35 mouse cellular contexts compared by ENCODE assay signal in genomic region chr1:186980503-186980902, GRCm38 (mm10). TPM values are rescaled to one million over a fixed set of nuclear protein-coding genes. Genes with fewer than 3 reads are reported as not detected.
DNase-seq lines count a peak whose midpoint lies in the region; ATAC-seq lines count a peak whose summit lies in the region.
"Had no signal": no experiment of that assay in that cellular context is flagged by ENCODE, and none has a peak within 500 bp of the region (broad histone marks: within the 10 kb centered on the region; RNA-seq: fewer than 3 reads in every experiment).

No protein-coding gene starts in this region.

- H3K4me2 ChIP-seq in forebrain, embryonic 14.5 days (ENCODE audit: low read length), result no peak overlapping the region
- no peak overlapping the region for H3K4me2 ChIP-seq in forebrain, embryonic 15.5 days (replicated peaks)
- no peak overlapping the region for H3K4me2 ChIP-seq in forebrain, embryonic 16.5 days (ENCODE audit: low read length)
- H3K4me2 ChIP-seq in hindbrain, embryonic 13.5 days, result no peak overlapping the region
- no peak overlapping the region for H3K4me2 ChIP-seq in hindbrain, embryonic 11.5 days (replicated peaks; ENCODE audit: low read depth, low read length)
- no peak overlapping the region for H3K4me2 ChIP-seq in midbrain, embryonic 11.5 days
- no peak overlapping the region for H3K4me2 ChIP-seq in midbrain, embryonic 14.5 days (ENCODE audit: low read length)
- H3K4me2 ChIP-seq: embryonic facial prominence, embryonic 13.5 days; heart, embryonic 12.5 days; heart, embryonic 15.5 days had no signal

- no peak overlapping the region for H3K4me3 ChIP-seq in forebrain, embryonic 10.5 days
- H3K4me3 ChIP-seq in forebrain, embryonic 14.5 days (ENCODE audit: low read depth, low read length), result no peak overlapping the region
- H3K4me3 ChIP-seq in forebrain, embryonic 15.5 days, result no peak overlapping the region
- H3K4me3 ChIP-seq in forebrain, embryonic 16.5 days (replicated peaks; ENCODE audit: low read length), result no peak overlapping the region
- no peak overlapping the region for H3K4me3 ChIP-seq in hindbrain, embryonic 13.5 days
- no peak overlapping the region for H3K4me3 ChIP-seq in hindbrain, embryonic 11.5 days (ENCODE audit: low read depth, low read length)
- H3K4me3 ChIP-seq in midbrain, embryonic 11.5 days (ENCODE audit: low read depth, low read length), result no peak overlapping the region
- no peak overlapping the region for H3K4me3 ChIP-seq in midbrain, embryonic 14.5 days (replicated peaks; ENCODE audit: low read depth, low read length)
- H3K4me3 ChIP-seq: embryonic facial prominence, embryonic 10.5 days; embryonic facial prominence, embryonic 13.5 days; erythroblast, embryonic 14.5 days; gastrocnemius, adult 2 months; heart, embryonic 12.5 days; heart, embryonic 15.5 days had no signal

- H3K9ac ChIP-seq in forebrain, embryonic 14.5 days (ENCODE audit: low read length), result no peak overlapping the region
- no peak overlapping the region for H3K9ac ChIP-seq in forebrain, embryonic 15.5 days (replicated peaks)
- no peak overlapping the region for H3K9ac ChIP-seq in forebrain, embryonic 16.5 days (replicated peaks; ENCODE audit: low read depth, low read length)
- no peak overlapping the region for H3K9ac ChIP-seq in hindbrain, embryonic 13.5 days
- H3K9ac ChIP-seq in hindbrain, embryonic 11.5 days (ENCODE audit: low read depth, low read length), result no peak overlapping the region
- H3K9ac ChIP-seq in midbrain, embryonic 11.5 days (ENCODE audit: low read length), result no peak overlapping the region
- no peak overlapping the region for H3K9ac ChIP-seq in midbrain, embryonic 14.5 days (replicated peaks; ENCODE audit: low read length)
- H3K9ac ChIP-seq: embryonic facial prominence, embryonic 13.5 days; heart, embryonic 12.5 days; heart, embryonic 15.5 days had no signal

- ATAC-seq in forebrain, embryonic 14.5 days, result no peak
- ATAC-seq in forebrain, embryonic 15.5 days (replicated peaks), result no peak
- no peak for ATAC-seq in forebrain, embryonic 16.5 days
- ATAC-seq in hindbrain, embryonic 13.5 days (ENCODE audit: low FRiP score), result no peak
- no peak for ATAC-seq in hindbrain, embryonic 11.5 days (ENCODE audit: low FRiP score)
- ATAC-seq in midbrain, embryonic 11.5 days (ENCODE audit: low FRiP score), result 0 out of 2 replicates have a peak, but pooled peaks have one; percentile 44
- ATAC-seq in midbrain, embryonic 14.5 days (ENCODE audit: low FRiP score, low TSS enrichment), result no peak
- ATAC-seq: hindbrain, embryonic 16.5 days; inflammation-experienced regulatory T-cells, adult 6 months; intestine, embryonic 16.5 days; Patski had no signal

- H3K27ac ChIP-seq in forebrain, embryonic 10.5 days, result peak overlapping the region; percentile 61; the same call in 1 of the 2 replicates
- H3K27ac ChIP-seq in forebrain, embryonic 14.5 days (ENCODE audit: low read depth, low read length), result no peak overlapping the region
- H3K27ac ChIP-seq in forebrain, embryonic 15.5 days (replicated peaks), result 0 out of 2 replicates have a peak overlapping the region, but pooled peaks have one; percentile 51
- no peak overlapping the region for H3K27ac ChIP-seq in forebrain, embryonic 16.5 days (ENCODE audit: low read length)
- H3K27ac ChIP-seq in hindbrain, embryonic 13.5 days, result 0 out of 2 replicates have a peak overlapping the region, but pooled peaks have one; percentile 9
- H3K27ac ChIP-seq in hindbrain, embryonic 11.5 days (ENCODE audit: low read depth, low read length), result no peak overlapping the region
- no peak overlapping the region for H3K27ac ChIP-seq in midbrain, embryonic 11.5 days (ENCODE audit: low read depth, low read length)
- no peak overlapping the region for H3K27ac ChIP-seq in midbrain, embryonic 14.5 days (replicated peaks; ENCODE audit: low read depth, low read length)
- H3K27ac ChIP-seq: embryonic facial prominence, embryonic 10.5 days; embryonic facial prominence, embryonic 13.5 days; gastrocnemius, adult 2 months; heart, embryonic 15.5 days had no signal

- peaks cover 28% of the 10 kb centered on the region for H3K4me1 ChIP-seq in forebrain, embryonic 10.5 days
- peaks cover 6% of the 10 kb centered on the region for H3K4me1 ChIP-seq in forebrain, embryonic 14.5 days (ENCODE audit: control insufficient read depth, insufficient read depth, low read length)
- peaks cover 6% of the 10 kb centered on the region; the same call in 1 of the 2 replicates for H3K4me1 ChIP-seq in forebrain, embryonic 15.5 days
- 0 out of 2 replicates have a peak, but pooled peaks cover 3% of the 10 kb centered on the region for H3K4me1 ChIP-seq in forebrain, embryonic 16.5 days (replicated peaks; ENCODE audit: control insufficient read depth, insufficient read depth, low read length)
- peaks cover 14% of the 10 kb centered on the region for H3K4me1 ChIP-seq in hindbrain, embryonic 13.5 days (replicated peaks)
- H3K4me1 ChIP-seq in hindbrain, embryonic 11.5 days (replicated peaks; ENCODE audit: control insufficient read depth, insufficient read depth, low read length), result no peaks in the 10 kb centered on the region
- 0 out of 2 replicates have a peak, but pooled peaks cover 2% of the 10 kb centered on the region for H3K4me1 ChIP-seq in midbrain, embryonic 11.5 days (ENCODE audit: control insufficient read depth, insufficient read depth, low read length)
- peaks cover 5% of the 10 kb centered on the region; the same call in 1 of the 2 replicates for H3K4me1 ChIP-seq in midbrain, embryonic 14.5 days (ENCODE audit: control insufficient read depth, insufficient read depth, low read length)
- H3K4me1 ChIP-seq: embryonic facial prominence, embryonic 13.5 days; heart, embryonic 12.5 days; heart, embryonic 15.5 days had no signal

- no peaks in the 10 kb centered on the region for H3K36me3 ChIP-seq in forebrain, embryonic 10.5 days (replicated peaks)
- no peaks in the 10 kb centered on the region for H3K36me3 ChIP-seq in forebrain, embryonic 14.5 days (ENCODE audit: control insufficient read depth, insufficient read depth, low read length)
- H3K36me3 ChIP-seq in forebrain, embryonic 15.5 days, result no peaks in the 10 kb centered on the region
- no peaks in the 10 kb centered on the region for H3K36me3 ChIP-seq in forebrain, embryonic 16.5 days (ENCODE audit: control insufficient read depth, insufficient read depth)
- H3K36me3 ChIP-seq in hindbrain, embryonic 13.5 days, result no peaks in the 10 kb centered on the region
- H3K36me3 ChIP-seq in hindbrain, embryonic 11.5 days (ENCODE audit: control insufficient read depth, insufficient read depth, low read length), result no peaks in the 10 kb centered on the region
- H3K36me3 ChIP-seq in midbrain, embryonic 11.5 days (ENCODE audit: control insufficient read depth, insufficient read depth, low read length), result no peaks in the 10 kb centered on the region
- H3K36me3 ChIP-seq in midbrain, embryonic 14.5 days (ENCODE audit: control insufficient read depth, insufficient read depth, low read length), result no peaks in the 10 kb centered on the region
- H3K36me3 ChIP-seq: embryonic facial prominence, embryonic 10.5 days; embryonic facial prominence, embryonic 13.5 days; G1E; heart, embryonic 12.5 days; heart, embryonic 15.5 days had no signal

- H3K27me3 ChIP-seq in forebrain, embryonic 10.5 days (ENCODE audit: poor library complexity, severe bottlenecking), result no peaks in the 10 kb centered on the region
- H3K27me3 ChIP-seq in forebrain, embryonic 14.5 days (replicated peaks; ENCODE audit: control insufficient read depth, insufficient read depth, low read length), result no peaks in the 10 kb centered on the region
- H3K27me3 ChIP-seq in forebrain, embryonic 15.5 days, result no peaks in the 10 kb centered on the region
- H3K27me3 ChIP-seq in forebrain, embryonic 16.5 days (replicated peaks; ENCODE audit: control insufficient read depth, insufficient read depth, low read length), result no peaks in the 10 kb centered on the region
- H3K27me3 ChIP-seq in hindbrain, embryonic 13.5 days, result peaks cover 8% of the 10 kb centered on the region; the same call in 1 of the 2 replicates
- no peaks in the 10 kb centered on the region for H3K27me3 ChIP-seq in hindbrain, embryonic 11.5 days (ENCODE audit: control insufficient read depth, insufficient read depth, low read length)
- H3K27me3 ChIP-seq in midbrain, embryonic 11.5 days (ENCODE audit: control insufficient read depth, insufficient read depth, low read length), result no peaks in the 10 kb centered on the region
- H3K27me3 ChIP-seq in midbrain, embryonic 14.5 days (ENCODE audit: control insufficient read depth, insufficient read depth, low read length), result no peaks in the 10 kb centered on the region; the same call in 1 of the 2 replicates
- H3K27me3 ChIP-seq: CH12.LX; embryonic facial prominence, embryonic 13.5 days; heart, embryonic 12.5 days; heart, embryonic 15.5 days; Patski had no signal

- H3K9me3 ChIP-seq in forebrain, embryonic 10.5 days, result no peaks in the 10 kb centered on the region
- H3K9me3 ChIP-seq in forebrain, embryonic 14.5 days (replicated peaks; ENCODE audit: control insufficient read depth, low read length), result no peaks in the 10 kb centered on the region
- H3K9me3 ChIP-seq in forebrain, embryonic 15.5 days, result no peaks in the 10 kb centered on the region
- H3K9me3 ChIP-seq in forebrain, embryonic 16.5 days (ENCODE audit: control insufficient read depth, low read length), result no peaks in the 10 kb centered on the region
- no peaks in the 10 kb centered on the region for H3K9me3 ChIP-seq in hindbrain, embryonic 13.5 days
- H3K9me3 ChIP-seq in hindbrain, embryonic 11.5 days (ENCODE audit: control insufficient read depth, low read length), result no peaks in the 10 kb centered on the region
- H3K9me3 ChIP-seq in midbrain, embryonic 11.5 days (ENCODE audit: control insufficient read depth, low read length), result no peaks in the 10 kb centered on the region
- no peaks in the 10 kb centered on the region for H3K9me3 ChIP-seq in midbrain, embryonic 14.5 days (ENCODE audit: control insufficient read depth, low read length)
- H3K9me3 ChIP-seq: embryonic facial prominence, embryonic 10.5 days; embryonic facial prominence, embryonic 13.5 days; heart, embryonic 12.5 days; heart, embryonic 15.5 days had no signal

- WGBS in forebrain, embryonic 10.5 days, result 76% methylated on average over 9 of the region's 9 CpGs
- 68% methylated on average over 9 of the region's 9 CpGs for WGBS in forebrain, embryonic 14.5 days
- WGBS in forebrain, embryonic 15.5 days, result 63% methylated on average over 9 of the region's 9 CpGs
- 62% methylated on average over 9 of the region's 9 CpGs for WGBS in forebrain, embryonic 16.5 days
- WGBS in hindbrain, embryonic 13.5 days, result 52% methylated on average over 9 of the region's 9 CpGs
- WGBS in hindbrain, embryonic 11.5 days, result 51% methylated on average over 9 of the region's 9 CpGs
- WGBS in midbrain, embryonic 11.5 days, result 62% methylated on average over 9 of the region's 9 CpGs
- WGBS in midbrain, embryonic 14.5 days, result 61% methylated on average over 9 of the region's 9 CpGs

- no peak for DNase-seq in forebrain, embryonic 10.5 days (ENCODE audit: extremely low spot score, low spot score)
- DNase-seq in forebrain, embryonic 14.5 days (ENCODE audit: low spot score), result no peak
- no peak for DNase-seq in hindbrain, embryonic 11.5 days (ENCODE audit: low spot score)
- peak; percentile 83 for DNase-seq in midbrain, embryonic 11.5 days (ENCODE audit: low spot score, missing footprints)
- no peak for DNase-seq in midbrain, embryonic 14.5 days
- DNase-seq: adrenal gland, postnatal 10 days; adrenal gland, postnatal 36 days; B cell, adult 2 months; cerebellum, adult 2 months; cerebellum, adult 9-11 months; cerebellum, postnatal 36 days; embryo, embryonic 11 days; gastrocnemius, adult 2 months; gastrocnemius, postnatal 14 days; heart, adult 18-20 months; heart, postnatal 10 days; heart, postnatal 4 days; kidney, adult 18-20 months; kidney, adult 9 months had no signal

RNA-seq across cellular contexts. Expression of gene D1Pas1, which starts 13.3 kb away (rescaled TPM):
- not detected in 2 replicates for polyA plus RNA-seq in forebrain, embryonic 10.5 days (2016; fragmentation: Nextera tagmentation; extraction: Ambion mirVana)
- 0.05 and 0.11 TPM in 2 replicates for polyA plus RNA-seq in forebrain, embryonic 14.5 days (2014; fragmentation: Nextera tagmentation; extraction: Ambion mirVana)
- polyA plus RNA-seq in forebrain, embryonic 15.5 days (2015; fragmentation: Nextera tagmentation; extraction: Ambion mirVana), result not detected in 2 replicates
- not detected in 2 replicates for polyA plus RNA-seq in forebrain, embryonic 16.5 days (2015; fragmentation: Nextera tagmentation; extraction: Ambion mirVana)
- polyA plus RNA-seq in hindbrain, embryonic 13.5 days (2015; fragmentation: Nextera tagmentation; extraction: Ambion mirVana), result 0.21 and 0.23 TPM in 2 replicates
- 0.06 TPM in 1 of 2 replicates, not detected in the other for polyA plus RNA-seq in hindbrain, embryonic 11.5 days (2014; fragmentation: Nextera tagmentation; extraction: Ambion mirVana)
- polyA plus RNA-seq in midbrain, embryonic 11.5 days (2014; fragmentation: Nextera tagmentation; extraction: Ambion mirVana), result 0.10 and 0.15 TPM in 2 replicates
- polyA plus RNA-seq in midbrain, embryonic 14.5 days (2014; fragmentation: Nextera tagmentation; extraction: Ambion mirVana), result 0.12 TPM in 1 of 2 replicates, not detected in the other
- polyA plus RNA-seq: cortical plate, adult 2 months; embryonic facial prominence, embryonic 13.5 days; erythroblast, embryonic 14.5 days; frontal cortex, adult 2 months; G1E; inflammation-experienced regulatory T-cells, adult 6 months; Patski had no signal

Comparison
In these comparisons a context has a peak if more than half of its experiments do, and no peak if none do; other contexts are left out.
1. H3K27ac ChIP-seq: peak in forebrain, embryonic 10.5 days (single experiment), forebrain, embryonic 15.5 days (single experiment) and hindbrain, embryonic 13.5 days (single experiment); none in forebrain, embryonic 14.5 days (single experiment), forebrain, embryonic 16.5 days (single experiment), hindbrain, embryonic 11.5 days (single experiment), midbrain, embryonic 11.5 days (single experiment) and midbrain, embryonic 14.5 days (single experiment).